9 mouse cellular contexts compared by ENCODE assay signal in genomic region chr8:8655346-8656340, GRCm38 (mm10). TPM values are rescaled to one million over a fixed set of nuclear protein-coding genes. Genes with fewer than 3 reads are reported as not detected.
DNase-seq lines count a peak whose midpoint lies in the region; ATAC-seq and TF ChIP-seq lines count a peak whose summit lies in the region.
"Had no signal": no experiment of that assay in that cellular context is flagged by ENCODE, and none has a peak within 500 bp of the region (broad histone marks: within the 10 kb centered on the region; RNA-seq: fewer than 3 reads in every experiment).

No protein-coding gene starts in this region.

- DNase-seq in kidney, postnatal 0 days (ENCODE audit: low spot score): no peak
- no peak for DNase-seq in kidney, postnatal 36 days
- DNase-seq in embryonic facial prominence, embryonic 10.5 days (ENCODE audit: low spot score): no peak
- peak; percentile 50 for DNase-seq in hindbrain, postnatal 0 days (ENCODE audit: low spot score)
- DNase-seq in adrenal gland, adult 18-20 months (ENCODE audit: low spot score in 2 of 2): no peak
- DNase-seq in ovary, postnatal 14 days (ENCODE audit: low spot score): no peak
- no peak for DNase-seq in adrenal gland, postnatal 4 days (ENCODE audit: low spot score in 2 of 2)
- DNase-seq: kidney, adult 9 months had no signal

- H3K9me3 ChIP-seq in kidney, postnatal 0 days (replicated peaks; ENCODE audit: low read length): no peaks in the 10 kb centered on the region
- H3K9me3 ChIP-seq in embryonic facial prominence, embryonic 10.5 days: no peaks in the 10 kb centered on the region
- no peaks in the 10 kb centered on the region for H3K9me3 ChIP-seq in hindbrain, postnatal 0 days (ENCODE audit: low read length)
- H3K9me3 ChIP-seq in neural tube, embryonic 13.5 days: no peaks in the 10 kb centered on the region

- ATAC-seq in kidney, postnatal 0 days (replicated peaks; ENCODE audit: low FRiP score, low read depth): no peak
- ATAC-seq in hindbrain, postnatal 0 days: no peak
- ATAC-seq in neural tube, embryonic 13.5 days (ENCODE audit: low read depth): no peak

- no peak for TF ChIP-seq CTCF in kidney, postnatal 0 days (IDR thresholded peaks at IDR 0.05; ENCODE audit: low read depth)
- TF ChIP-seq CTCF in hindbrain, postnatal 0 days (IDR thresholded peaks at IDR 0.05; ENCODE audit: low read depth): no peak

- 57% methylated on average over 24 of the region's 24 CpGs for WGBS in kidney, postnatal 0 days
- 14% methylated on average over 24 of the region's 24 CpGs for WGBS in embryonic facial prominence, embryonic 10.5 days
- 18% methylated on average over 24 of the region's 24 CpGs for WGBS in hindbrain, postnatal 0 days
- WGBS in neural tube, embryonic 13.5 days: 8% methylated on average over 24 of the region's 24 CpGs

- no peaks in the 10 kb centered on the region for H3K27me3 ChIP-seq in kidney, postnatal 0 days (ENCODE audit: insufficient read depth, low read length)
- H3K27me3 ChIP-seq in embryonic facial prominence, embryonic 10.5 days (replicated peaks; ENCODE audit: low read depth, poor library complexity, severe bottlenecking): no peaks in the 10 kb centered on the region
- H3K27me3 ChIP-seq in hindbrain, postnatal 0 days (ENCODE audit: insufficient read depth, low read length): no peaks in the 10 kb centered on the region
- no peaks in the 10 kb centered on the region for H3K27me3 ChIP-seq in neural tube, embryonic 13.5 days

- H3K36me3 ChIP-seq in kidney, postnatal 0 days (ENCODE audit: insufficient read depth, low read length): no peaks in the 10 kb centered on the region
- H3K36me3 ChIP-seq in embryonic facial prominence, embryonic 10.5 days (replicated peaks): peaks cover 24% of the 10 kb centered on the region
- no peaks in the 10 kb centered on the region for H3K36me3 ChIP-seq in hindbrain, postnatal 0 days (ENCODE audit: insufficient read depth, low read length)
- no peaks in the 10 kb centered on the region for H3K36me3 ChIP-seq in neural tube, embryonic 13.5 days

- H3K9ac ChIP-seq in kidney, postnatal 0 days (ENCODE audit: low read depth, low read length): no peak overlapping the region
- peak overlapping the region; percentile 31 for H3K9ac ChIP-seq in hindbrain, postnatal 0 days (replicated peaks; ENCODE audit: low read length)
- peak overlapping the region; percentile 99 for H3K9ac ChIP-seq in neural tube, embryonic 13.5 days

- H3K4me3 ChIP-seq in kidney, postnatal 0 days (replicated peaks; ENCODE audit: low read depth, low read length): peak overlapping the region; percentile 88
- peak overlapping the region; percentile 98 for H3K4me3 ChIP-seq in embryonic facial prominence, embryonic 10.5 days
- H3K4me3 ChIP-seq in hindbrain, postnatal 0 days (ENCODE audit: low read length): peak overlapping the region; percentile 89
- H3K4me3 ChIP-seq in neural tube, embryonic 13.5 days: peak overlapping the region; percentile 88

- no peak overlapping the region for H3K27ac ChIP-seq in kidney, postnatal 0 days
- H3K27ac ChIP-seq in embryonic facial prominence, embryonic 10.5 days (replicated peaks): peak overlapping the region; percentile 71
- peak overlapping the region; percentile 54 for H3K27ac ChIP-seq in hindbrain, postnatal 0 days
- H3K27ac ChIP-seq in neural tube, embryonic 13.5 days (replicated peaks): peak overlapping the region; percentile 96

- H3K4me2 ChIP-seq in kidney, postnatal 0 days (ENCODE audit: low read length): peak overlapping the region; percentile 93
- peak overlapping the region; percentile 89 for H3K4me2 ChIP-seq in hindbrain, postnatal 0 days (ENCODE audit: low read depth, low read length)
- peak overlapping the region; percentile 85 for H3K4me2 ChIP-seq in neural tube, embryonic 13.5 days

- peaks cover 4% of the 10 kb centered on the region for H3K4me1 ChIP-seq in kidney, postnatal 0 days (replicated peaks; ENCODE audit: insufficient read depth, low read length)
- H3K4me1 ChIP-seq in embryonic facial prominence, embryonic 10.5 days: peaks cover 78% of the 10 kb centered on the region
- peaks cover 15% of the 10 kb centered on the region; the same call in 1 of the 2 replicates for H3K4me1 ChIP-seq in hindbrain, postnatal 0 days (ENCODE audit: insufficient read depth, low read length)
- H3K4me1 ChIP-seq in neural tube, embryonic 13.5 days (replicated peaks): peaks cover 79% of the 10 kb centered on the region

RNA-seq across cellular contexts. Expression of gene Efnb2, which starts 5.4 kb away (rescaled TPM):
- polyA plus RNA-seq in kidney, postnatal 0 days (2015; fragmentation: Nextera tagmentation; extraction: Ambion mirVana): 24.0 and 27.4 TPM in 2 replicates
- 32.2 and 33.7 TPM in 2 replicates for polyA plus RNA-seq in embryonic facial prominence, embryonic 10.5 days (2016; fragmentation: Nextera tagmentation; extraction: Ambion mirVana)
- total RNA-seq in hindbrain, postnatal 0 days (2014; rRNA removed): 21.0 and 22.8 TPM in 2 replicates
- 9.6 and 10.7 TPM in 2 replicates for polyA plus RNA-seq in hindbrain, postnatal 0 days (2015; fragmentation: Nextera tagmentation; extraction: Ambion mirVana)
- 24.5 and 26.6 TPM in 2 replicates for polyA plus RNA-seq in neural tube, embryonic 13.5 days (2015; fragmentation: Nextera tagmentation; extraction: Ambion mirVana)
- total RNA-seq in adrenal gland, adult 18-20 months (2021): 10 to 100 TPM; 14.0 to 24.0 TPM
- 10 to 100 TPM; 34.2 to 41.3 TPM for total RNA-seq in adrenal gland, postnatal 4 days (2021)

RNA-seq across cellular contexts. Expression of gene Arglu1, which starts 34.7 kb away (rescaled TPM):
- 160 and 169 TPM in 2 replicates for polyA plus RNA-seq in kidney, postnatal 0 days (2015; fragmentation: Nextera tagmentation; extraction: Ambion mirVana)
- 174 and 177 TPM in 2 replicates for polyA plus RNA-seq in embryonic facial prominence, embryonic 10.5 days (2016; fragmentation: Nextera tagmentation; extraction: Ambion mirVana)
- total RNA-seq in hindbrain, postnatal 0 days (2014; rRNA removed): 55.6 and 71.9 TPM in 2 replicates
- polyA plus RNA-seq in hindbrain, postnatal 0 days (2015; fragmentation: Nextera tagmentation; extraction: Ambion mirVana): 158 and 175 TPM in 2 replicates
- 184 TPM in 2 replicates for polyA plus RNA-seq in neural tube, embryonic 13.5 days (2015; fragmentation: Nextera tagmentation; extraction: Ambion mirVana)
- 10 to 100 TPM; 51.6 to 70.9 TPM for total RNA-seq in adrenal gland, adult 18-20 months (2021)
- 100 to 1,000 TPM; 124 to 137 TPM for total RNA-seq in adrenal gland, postnatal 4 days (2021)
